Mouse (Mus musculus): ENCODE data around the gene Npdc1. TPM values are rescaled to one million over a fixed set of nuclear protein-coding genes. Genes with fewer than 3 reads are reported as not detected.

Gene Npdc1
- polyA plus RNA-seq, 1 experiment from 2014 or later = 43.9 TPM

GRCm38 (mm10) chr2:25426721-25427191 lies 27.6 kb downstream of the Npdc1 start:
- Histone ChIP-seq H3K27ac (no peak overlapping the region), H3K36me3 (ENCODE audit: insufficient read depth, low read length) (no peaks in the 10 kb centered on the region), H3K27me3 (ENCODE audit: insufficient read depth, low read length) (no peaks in the 10 kb centered on the region), H3K9me3 (replicated peaks; ENCODE audit: low read length) (no peaks in the 10 kb centered on the region), H3K4me1 (replicated peaks; ENCODE audit: insufficient read depth, low read length) (peaks cover 23% of the 10 kb centered on the region; the same call in 1 of the 2 replicates), H3K9ac (ENCODE audit: low read depth, low read length) (no peak overlapping the region), H3K4me3 (replicated peaks; ENCODE audit: low read depth, low read length) (no peak overlapping the region), H3K4me2 (ENCODE audit: low read length) (no peak overlapping the region)
- TF ChIP-seq CTCF (IDR thresholded peaks at IDR 0.05; ENCODE audit: low read depth) = peak; percentile 94
- 31% methylated on average over 5 of the region's 5 CpGs for WGBS
- no peak for ATAC-seq (replicated peaks; ENCODE audit: low FRiP score, low read depth)
- DNase-seq (ENCODE audit: low spot score) = peak; percentile 81

GRCm38 (mm10) chr2:25427256-25427655 lies 28.1 kb downstream of the Npdc1 start:
- no peak overlapping the region for H3K27ac ChIP-seq
- 90% methylated on average over 5 of the region's 5 CpGs for WGBS
- ATAC-seq (replicated peaks; ENCODE audit: low FRiP score, low read depth) (no peak), DNase-seq (ENCODE audit: low spot score) (no peak)
- H3K4me2 ChIP-seq (ENCODE audit: low read length) = no peak overlapping the region
- H3K4me1 ChIP-seq (replicated peaks; ENCODE audit: insufficient read depth, low read length) = peaks cover 23% of the 10 kb centered on the region; the same call in 1 of the 2 replicates
- no peak overlapping the region for H3K9ac ChIP-seq (ENCODE audit: low read depth, low read length)
- no peaks in the 10 kb centered on the region for H3K9me3 ChIP-seq (replicated peaks; ENCODE audit: low read length)
- no peaks in the 10 kb centered on the region for H3K36me3 ChIP-seq (ENCODE audit: insufficient read depth, low read length)
- no peak for TF ChIP-seq CTCF (IDR thresholded peaks at IDR 0.05; ENCODE audit: low read depth)
- H3K27me3 ChIP-seq (ENCODE audit: insufficient read depth, low read length) = no peaks in the 10 kb centered on the region
- H3K4me3 ChIP-seq (replicated peaks; ENCODE audit: low read depth, low read length) = no peak overlapping the region

GRCm38 (mm10) chr2:25428442-25429236 lies 29.5 kb downstream of the Npdc1 start, which contains the start of gene Abca2:
Gene Abca2 (plus strand): TSS chr2:25428703.
- H3K27ac ChIP-seq = peak within 1 kb of the TSS; percentile 77

GRCm38 (mm10) chr2:25429435-25430180 lies 30.5 kb downstream of the Npdc1 start:
- no peak for TF ChIP-seq CTCF (IDR thresholded peaks at IDR 0.05; ENCODE audit: low read depth)
- peak overlapping the region; percentile 98 for H3K4me2 ChIP-seq (ENCODE audit: low read length)
- H3K27me3 ChIP-seq (ENCODE audit: insufficient read depth, low read length) = no peaks in the 10 kb centered on the region
- WGBS = 51% methylated on average over 5 of the region's 5 CpGs
- no peaks in the 10 kb centered on the region for H3K36me3 ChIP-seq (ENCODE audit: insufficient read depth, low read length)
- no peaks in the 10 kb centered on the region for H3K9me3 ChIP-seq (replicated peaks; ENCODE audit: low read length)
- ATAC-seq (replicated peaks; ENCODE audit: low FRiP score, low read depth) (no peak), DNase-seq (ENCODE audit: low spot score) (no peak)
- H3K4me3 ChIP-seq (replicated peaks; ENCODE audit: low read depth, low read length) = peak overlapping the region; percentile 55
- H3K4me1 ChIP-seq (replicated peaks; ENCODE audit: insufficient read depth, low read length) = peaks cover 23% of the 10 kb centered on the region; the same call in 1 of the 2 replicates
- no peak overlapping the region; the same call in 1 of the 2 replicates for H3K27ac ChIP-seq
- H3K9ac ChIP-seq (ENCODE audit: low read depth, low read length) = peak overlapping the region; percentile 71; the same call in 1 of the 2 replicates

More at GRCm38 (mm10) chr2:25428442-25429236, 29.5 kb downstream of the Npdc1 start, which contains the start of gene Abca2:
- Histone ChIP-seq H3K9me3 (replicated peaks; ENCODE audit: low read length) (no peaks in the 10 kb centered on the region), H3K4me1 (replicated peaks; ENCODE audit: insufficient read depth, low read length) (peaks cover 23% of the 10 kb centered on the region; the same call in 1 of the 2 replicates), H3K9ac (ENCODE audit: low read depth, low read length) (peak within 1 kb of the TSS; percentile 71), H3K4me2 (ENCODE audit: low read length) (peak within 1 kb of the TSS; percentile 98), H3K4me3 (replicated peaks; ENCODE audit: low read depth, low read length) (peak within 1 kb of the TSS; percentile 55), H3K36me3 (ENCODE audit: insufficient read depth, low read length) (no peaks in the 10 kb centered on the region), H3K27me3 (ENCODE audit: insufficient read depth, low read length) (no peaks in the 10 kb centered on the region)
- WGBS = 0% methylated on average over 81 of the region's 89 CpGs
- ATAC-seq (replicated peaks; ENCODE audit: low FRiP score, low read depth) = peak; percentile 77
- DNase-seq (ENCODE audit: low spot score) = peak; percentile 92
- TF ChIP-seq CTCF (IDR thresholded peaks at IDR 0.05; ENCODE audit: low read depth) = peak; percentile 91

- peak overlapping the region; percentile 18; the same call in 1 of the 2 replicates for H3K9ac ChIP-seq (ENCODE audit: low read depth, low read length)
- H3K4me2 ChIP-seq (ENCODE audit: low read length) = peak overlapping the region; percentile 98
- DNase-seq (ENCODE audit: low spot score) = peak; percentile 80
- 0 out of 2 replicates have a peak, but pooled peaks cover under 1% of the 10 kb centered on the region for H3K36me3 ChIP-seq (ENCODE audit: insufficient read depth, low read length)
- H3K27ac ChIP-seq = peak overlapping the region; percentile 31; the same call in 1 of the 2 replicates
- WGBS = 37% methylated on average over 17 of the region's 17 CpGs
- TF ChIP-seq CTCF (IDR thresholded peaks at IDR 0.05; ENCODE audit: low read depth) = no peak
- H3K9me3 ChIP-seq (replicated peaks; ENCODE audit: low read length) = no peaks in the 10 kb centered on the region
- peak; percentile 63 for ATAC-seq (replicated peaks; ENCODE audit: low FRiP score, low read depth)
- H3K4me1 ChIP-seq (replicated peaks; ENCODE audit: insufficient read depth, low read length) = peaks cover 23% of the 10 kb centered on the region; the same call in 1 of the 2 replicates
- no peak overlapping the region for H3K4me3 ChIP-seq (replicated peaks; ENCODE audit: low read depth, low read length)
- no peaks in the 10 kb centered on the region for H3K27me3 ChIP-seq (ENCODE audit: insufficient read depth, low read length)
Measured at GRCm38 (mm10) chr2:25430395-25431233, 31.5 kb downstream of the Npdc1 start.
